Mouse (Mus musculus): ENCODE results near the gene Clp1. TPM values are rescaled to one million over a fixed set of nuclear protein-coding genes. Genes with fewer than 3 reads are reported as not detected.
A peak's percentile ranks its signal among the peaks of the same experiment; 100 is the strongest.

Gene Clp1
- total RNA-seq, 2 experiments from 2014 or later = 13.5 to 16.4 TPM

- DNase-seq = peak; percentile 99
These were observed 12.2 kb downstream of the Clp1 start, which contains the start of gene Zdhhc5 for GRCm38 (mm10) chr2:84714811-84715561. Zdhhc5 (minus strand) TSS chr2:84715180.

GRCm38 (mm10) chr2:84714422-84714810, 12.7 kb downstream of the Clp1 start:
- no peak for DNase-seq

GRCm38 (mm10) chr2:84711898-84712297, 15.3 kb downstream of the Clp1 start:
- no peak for DNase-seq

- DNase-seq = no peak
These were observed 19.6 kb downstream of the Clp1 start for GRCm38 (mm10) chr2:84707523-84707922.

GRCm38 (mm10) chr2:84705295-84705694, 21.9 kb downstream of the Clp1 start:
- no peak for DNase-seq

- no peak for DNase-seq
These were observed 22.8 kb downstream of the Clp1 start for GRCm38 (mm10) chr2:84704329-84704728.

GRCm38 (mm10) chr2:84703497-84703896, 23.7 kb downstream of the Clp1 start:
- no peak for DNase-seq

GRCm38 (mm10) chr2:84695007-84695695, 32.0 kb downstream of the Clp1 start:
- DNase-seq = no peak

GRCm38 (mm10) chr2:84690050-84690449, 37.1 kb downstream of the Clp1 start:
- DNase-seq = no peak

- no peak for DNase-seq
These were observed 38.9 kb downstream of the Clp1 start for GRCm38 (mm10) chr2:84688080-84688844.

- no peak for DNase-seq
These were observed 44.5 kb downstream of the Clp1 start for GRCm38 (mm10) chr2:84682605-84683183.

- no peak for DNase-seq
These were observed 48.1 kb downstream of the Clp1 start, which contains the start of gene Tmx2 for GRCm38 (mm10) chr2:84679016-84679415. Tmx2 (minus strand) TSS chr2:84679140.

- peak; percentile 91 to 92 for DNase-seq
These were observed 48.9 kb downstream of the Clp1 start, which contains the start of the genes Gm28635 and Med19 for GRCm38 (mm10) chr2:84677968-84678880. Gm28635 (minus strand) TSS chr2:84678041. Med19 (plus strand) TSS chr2:84678402.

GRCm38 (mm10) chr2:84677270-84677967, 49.7 kb downstream of the Clp1 start:
- no peak for DNase-seq

Small RNAs within 50 kb of the gene (microRNA-seq; reads per million reads assigned to microRNA genes)
- 5,602 reads per million, percentile 91 among the genes with 10 or more reads in this experiment for gene Mir130a

Other genes with a start within 250 kb of the Clp1 start
- gene Ctnnd1, start 76.6 kb downstream of the Clp1 start, total RNA-seq (2021) = 100 to 1,000 TPM; 135 to 142 TPM
- under 1 TPM in 1 of 2 experiments, not detected in 1; 0.10 TPM for gene Btbd18, start 68.3 kb downstream of the Clp1 start, total RNA-seq (2021)
- 10 to 100 TPM; 27.2 to 47.4 TPM for gene Selenoh, start 56.6 kb downstream of the Clp1 start, total RNA-seq (2021)
- not detected for gene Gm28635, start 49.3 kb downstream of the Clp1 start, total RNA-seq (2021)
- 10 to 100 TPM; 25.5 to 26.3 TPM for gene Med19, start 48.9 kb downstream of the Clp1 start, total RNA-seq (2021)
- gene Tmx2, start 48.2 kb downstream of the Clp1 start, total RNA-seq (2021) = 100 to 1,000 TPM; 138 to 157 TPM
- 10 to 100 TPM; 63.3 to 63.9 TPM for gene Zdhhc5, start 12.2 kb downstream of the Clp1 start, total RNA-seq (2021)
- gene Ypel4, start 6.7 kb upstream of the Clp1 start, total RNA-seq (2021) = 1 to 10 TPM; 2.8 to 5.0 TPM
- 1 to 10 TPM; 1.5 to 2.4 TPM for gene Gm19426, start 16.3 kb upstream of the Clp1 start, total RNA-seq (2021)
- gene Serping1, start 48.1 kb upstream of the Clp1 start, total RNA-seq (2021) = 10 to 100 TPM; 63.0 to 84.6 TPM
- 10 to 100 TPM; 17.1 to 23.1 TPM for gene Ube2l6, start 71.5 kb upstream of the Clp1 start, total RNA-seq (2021)
- not detected for gene Smtnl1, start 95.3 kb upstream of the Clp1 start, total RNA-seq (2021)
- 10 to 100 TPM; 46.2 to 51.4 TPM for gene Timm10, start 99.6 kb upstream of the Clp1 start, total RNA-seq (2021)
- gene Slc43a1, start 111.5 kb upstream of the Clp1 start, total RNA-seq (2021) = 1 to 10 TPM; 6.6 to 7.5 TPM
- gene Rtn4rl2, start 159.4 kb upstream of the Clp1 start, total RNA-seq (2021) = 1 to 10 TPM in 1 of 2 experiments, under 1 TPM in 1; 0.79 to 2.4 TPM
- gene Slc43a3, start 209.2 kb upstream of the Clp1 start, total RNA-seq (2021) = 10 to 100 TPM; 52.8 to 88.3 TPM

Measured in adrenal gland, postnatal 36 days (tissue).